Mouse (Mus musculus) embryonic fibroblast, embryonic 13.5 days (primary cell): ENCODE measurements around the gene Plod2.

ENCODE experiments used
- CTCF ChIP-seq: IDR thresholded peaks from 2 replicates; pipeline ENCODE4 v1.5.1; 2011; ENCODE audit warnings: mild to moderate bottlenecking, control low read depth, low read length, moderate library complexity, borderline replicate concordance; ENCODE audit not compliant: insufficient read depth
- POLR2A ChIP-seq: IDR thresholded peaks from 2 replicates; pipeline ENCODE4 v1.6.1; 2011; ENCODE audit warnings: low read depth, mild to moderate bottlenecking, control low read depth, low read length, moderate library complexity

GRCm38 (mm10) chr9:92560840-92561547 is 19.0 kb downstream of the Plod2 start:
- TF ChIP-seq CTCF (no peak), POLR2A (no peak)
